Mouse (Mus musculus) neural tube, embryonic 11.5 days (tissue): ENCODE measurements around the gene Foxf1. TPM values are rescaled to one million over a fixed set of nuclear protein-coding genes. Genes with fewer than 3 reads are reported as not detected.

Experiments
- ATAC-seq: fragments of 200-750 bp; cut with Nextera tagmentation; 2 replicates; pipeline ENCODE4 v1.8.0; 2017; ENCODE audit warnings: moderate number of reproducible peaks, mild to moderate bottlenecking, moderate TSS enrichment, moderate library complexity; ENCODE audit not compliant: insufficient read depth, low FRiP score, low TSS enrichment
- DNase-seq: peaks from one replicate; pipeline ENCODE4 v3.0.0-alpha.2; 2015; ENCODE audit warnings: low spot score
- H3K27ac ChIP-seq: fragments of 300-500 bp; sonication (generic); 2 replicates; pipeline ENCODE4 v1.5.1; 2014; ENCODE audit warnings: low read depth, mild to moderate bottlenecking, low read length
- H3K27me3 ChIP-seq: fragments of 300-500 bp; sonication (generic); 2 replicates; pipeline ENCODE4 v1.6.1; 2014; ENCODE audit warnings: mild to moderate bottlenecking, low read length, mixed read lengths; ENCODE audit not compliant: control insufficient read depth, insufficient read depth
- H3K36me3 ChIP-seq: fragments of 300-500 bp; sonication (generic); 2 replicates; pipeline ENCODE4 v1.6.1; 2014; ENCODE audit warnings: mild to moderate bottlenecking, low read length, moderate library complexity, mixed read lengths; ENCODE audit not compliant: control insufficient read depth, insufficient read depth
- H3K4me1 ChIP-seq: fragments of 300-500 bp; sonication (generic); 2 replicates; pipeline ENCODE4 v1.6.1; 2014; ENCODE audit warnings: low read length, mixed read lengths; ENCODE audit not compliant: control insufficient read depth, insufficient read depth
- H3K4me2 ChIP-seq: fragments of 300-500 bp; sonication (generic); 2 replicates; pipeline ENCODE4 v1.6.1; 2014; ENCODE audit warnings: low read depth, mild to moderate bottlenecking, moderate library complexity
- H3K4me3 ChIP-seq: fragments of 300-500 bp; sonication (generic); 2 replicates; pipeline ENCODE4 v1.5.1; 2014; ENCODE audit warnings: low read depth, low read length
- H3K9ac ChIP-seq: fragments of 300-500 bp; sonication (generic); 2 replicates; pipeline ENCODE4 v1.6.1; 2014; ENCODE audit warnings: mild to moderate bottlenecking, low read length
- H3K9me3 ChIP-seq: fragments of 300-500 bp; sonication (generic); 2 replicates; pipeline ENCODE4 v1.6.1; 2016; ENCODE audit warnings: low read length; ENCODE audit not compliant: control insufficient read depth
- WGBS: fragments of 180-500 bp; shearing (Covaris S2); extraction: QIAGEN DNeasy Blood & Tissue Kit; methylation state at CpG from one replicate; pipeline ENCODE4 v1.1.7; 2014; 5-methylcytosine and 5-hydroxymethylcytosine counted together
- polyA plus RNA-seq: library from polyadenylated mRNA; unstranded; fragments of >200 nt; fragmentation: Nextera tagmentation; extraction: Ambion mirVana; gene quantifications from 2 replicates; pipeline ENCODE4 v1.2.1, GENCODE M21; 2014

Gene Foxf1
- polyA plus RNA-seq, 1 experiment from 2014 or later = 2.6 TPM

DNA sequence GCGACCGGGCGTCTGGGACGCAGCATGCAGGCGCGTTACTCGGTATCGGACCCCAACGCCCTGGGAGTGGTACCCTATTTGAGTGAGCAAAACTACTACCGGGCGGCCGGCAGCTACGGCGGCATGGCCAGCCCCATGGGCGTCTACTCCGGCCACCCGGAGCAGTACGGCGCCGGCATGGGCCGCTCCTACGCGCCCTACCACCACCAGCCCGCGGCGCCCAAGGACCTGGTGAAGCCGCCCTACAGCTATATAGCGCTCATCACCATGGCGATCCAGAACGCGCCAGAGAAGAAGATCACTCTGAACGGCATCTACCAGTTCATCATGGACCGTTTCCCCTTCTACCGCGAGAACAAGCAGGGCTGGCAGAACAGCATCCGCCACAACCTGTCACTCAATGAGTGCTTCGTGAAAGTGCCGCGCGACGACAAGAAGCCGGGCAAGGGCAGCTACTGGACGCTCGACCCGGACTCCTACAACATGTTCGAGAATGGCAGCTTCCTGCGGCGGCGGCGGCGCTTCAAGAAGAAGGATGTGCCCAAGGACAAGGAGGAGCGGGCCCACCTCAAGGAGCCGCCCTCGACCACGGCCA is 32.5 kb downstream of the Foxf1 start:
- under 1% methylated on average over 52 of the region's 55 CpGs for WGBS
- H3K27ac ChIP-seq = peak overlapping the region; percentile 80
- H3K27me3 ChIP-seq = peaks cover 84% of the 10 kb centered on the region
- peak overlapping the region; percentile 59 for H3K9ac ChIP-seq
- peak; percentile 47 for DNase-seq
- H3K9me3 ChIP-seq = no peaks in the 10 kb centered on the region
- H3K4me3 ChIP-seq = peak overlapping the region; percentile 49
- no peak for ATAC-seq
- peak overlapping the region; percentile 76 for H3K4me2 ChIP-seq
- peaks cover 10% of the 10 kb centered on the region; the same call in 1 of the 2 replicates for H3K4me1 ChIP-seq
- H3K36me3 ChIP-seq = no peaks in the 10 kb centered on the region

DNA sequence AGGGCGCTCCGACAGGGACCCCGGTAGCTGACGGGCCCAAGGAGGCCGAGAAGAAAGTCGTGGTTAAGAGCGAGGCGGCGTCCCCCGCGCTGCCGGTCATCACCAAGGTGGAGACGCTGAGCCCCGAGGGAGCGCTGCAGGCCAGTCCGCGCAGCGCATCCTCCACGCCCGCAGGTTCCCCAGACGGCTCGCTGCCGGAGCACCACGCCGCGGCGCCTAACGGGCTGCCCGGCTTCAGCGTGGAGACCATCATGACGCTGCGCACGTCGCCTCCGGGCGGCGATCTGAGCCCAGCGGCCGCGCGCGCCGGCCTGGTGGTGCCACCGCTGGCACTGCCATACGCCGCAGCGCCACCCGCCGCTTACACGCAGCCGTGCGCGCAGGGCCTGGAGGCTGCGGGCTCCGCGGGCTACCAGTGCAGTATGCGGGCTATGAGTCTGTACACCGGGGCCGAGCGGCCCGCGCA is 33.0 kb downstream of the Foxf1 start:
- Histone ChIP-seq H3K27ac (peak overlapping the region; percentile 80; the same call in 1 of the 2 replicates), H3K27me3 (peaks cover 90% of the 10 kb centered on the region), H3K4me3 (peak overlapping the region; percentile 49), H3K36me3 (no peaks in the 10 kb centered on the region), H3K4me2 (peak overlapping the region; percentile 76), H3K9ac (peak overlapping the region; percentile 59), H3K9me3 (no peaks in the 10 kb centered on the region), H3K4me1 (peaks cover 10% of the 10 kb centered on the region; the same call in 1 of the 2 replicates)
- under 1% methylated on average over 57 of the region's 62 CpGs for WGBS
- DNase-seq (peak; percentile 54), ATAC-seq (no peak)

DNA sequence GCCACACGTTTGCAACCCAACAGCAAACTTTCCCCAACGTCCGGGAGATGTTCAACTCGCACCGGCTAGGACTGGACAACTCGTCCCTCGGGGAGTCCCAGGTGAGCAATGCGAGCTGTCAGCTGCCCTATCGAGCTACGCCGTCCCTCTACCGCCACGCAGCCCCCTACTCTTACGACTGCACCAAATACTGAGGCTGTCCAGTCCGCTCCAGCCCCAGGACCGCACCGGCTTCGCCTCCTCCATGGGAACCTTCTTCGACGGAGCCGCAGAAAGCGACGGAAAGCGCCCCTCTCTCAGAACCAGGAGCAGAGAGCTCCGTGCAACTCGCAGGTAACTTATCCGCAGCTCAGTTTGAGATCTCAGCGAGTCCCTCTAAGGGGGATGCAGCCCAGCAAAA is 33.7 kb downstream of the Foxf1 start:
- Histone ChIP-seq H3K27me3 (peaks cover 94% of the 10 kb centered on the region), H3K36me3 (no peaks in the 10 kb centered on the region), H3K9me3 (no peaks in the 10 kb centered on the region), H3K4me3 (peak overlapping the region; percentile 49), H3K9ac (peak overlapping the region; percentile 59), H3K27ac (no peak overlapping the region), H3K4me1 (peaks cover 10% of the 10 kb centered on the region; the same call in 1 of the 2 replicates), H3K4me2 (peak overlapping the region; percentile 76)
- under 1% methylated on average over 28 of the region's 28 CpGs for whole genome bisulfite sequencing
- ATAC-seq (no peak), DNase-seq (peak; percentile 52)

GRCm38 (mm10) chr8:121118634-121119420 is 34.6 kb downstream of the Foxf1 start:
- peak overlapping the region; percentile 49 for H3K9ac ChIP-seq
- ATAC-seq (no peak), DNase-seq (no peak)
- H3K9me3 ChIP-seq = no peaks in the 10 kb centered on the region
- H3K27me3 ChIP-seq = peaks cover 97% of the 10 kb centered on the region
- 1% methylated on average over 18 of the region's 18 CpGs for WGBS
- H3K4me1 ChIP-seq = peaks cover 10% of the 10 kb centered on the region; the same call in 1 of the 2 replicates
- H3K27ac ChIP-seq = no peak overlapping the region
- no peaks in the 10 kb centered on the region for H3K36me3 ChIP-seq
- H3K4me3 ChIP-seq = peak overlapping the region; percentile 49
- H3K4me2 ChIP-seq = peak overlapping the region; percentile 76

- no peak for ATAC-seq
- Histone ChIP-seq H3K9ac (peak overlapping the region; percentile 49), H3K36me3 (no peaks in the 10 kb centered on the region), H3K4me1 (peaks cover 10% of the 10 kb centered on the region; the same call in 1 of the 2 replicates), H3K27ac (no peak overlapping the region), H3K9me3 (no peaks in the 10 kb centered on the region), H3K27me3 (peaks cover 96% of the 10 kb centered on the region), H3K4me2 (peak overlapping the region; percentile 28), H3K4me3 (peak overlapping the region; percentile 49)
- WGBS = 2% methylated on average over 12 of the region's 12 CpGs
- DNase-seq = no peak
Observed at GRCm38 (mm10) chr8:121119635-121120455, 35.7 kb downstream of the Foxf1 start.

GRCm38 (mm10) chr8:121120456-121121419 is 36.6 kb downstream of the Foxf1 start:
- 4% methylated on average over 17 of the region's 17 CpGs for WGBS
- H3K9ac ChIP-seq = no peak overlapping the region
- H3K4me3 ChIP-seq = peak overlapping the region; percentile 49

GRCm38 (mm10) chr8:121121704-121122103 is 37.5 kb downstream of the Foxf1 start:
- H3K4me1 ChIP-seq = 0 out of 2 replicates have a peak, but pooled peaks cover 6% of the 10 kb centered on the region
- H3K27me3 ChIP-seq = peaks cover 97% of the 10 kb centered on the region
- no peak overlapping the region for H3K4me3 ChIP-seq
- H3K4me2 ChIP-seq = no peak overlapping the region; the same call in 1 of the 2 replicates
- 10% methylated on average over 8 of the region's 8 CpGs for WGBS
- no peak overlapping the region for H3K9ac ChIP-seq
- no peak overlapping the region for H3K27ac ChIP-seq
- H3K36me3 ChIP-seq = no peaks in the 10 kb centered on the region
- ATAC-seq = no peak
- H3K9me3 ChIP-seq = no peaks in the 10 kb centered on the region
- DNase-seq = no peak

More at GRCm38 (mm10) chr8:121120456-121121419, 36.6 kb downstream of the Foxf1 start:
- DNase-seq (no peak), ATAC-seq (no peak)
- H3K4me2 ChIP-seq = peak overlapping the region; percentile 28
- H3K4me1 ChIP-seq = peaks cover 10% of the 10 kb centered on the region; the same call in 1 of the 2 replicates
- no peaks in the 10 kb centered on the region for H3K9me3 ChIP-seq
- no peaks in the 10 kb centered on the region for H3K36me3 ChIP-seq
- peaks cover 96% of the 10 kb centered on the region for H3K27me3 ChIP-seq
- H3K27ac ChIP-seq = no peak overlapping the region
